Mouse (Mus musculus) hindbrain, embryonic 10.5 days (tissue): ENCODE results near the gene Picalm. TPM values are rescaled to one million over a fixed set of nuclear protein-coding genes. Genes with fewer than 3 reads are reported as not detected.
"Not testable (repeated sequence)": the region's sequence is repeated elsewhere in the genome, so short reads cannot be mapped to it uniquely, and the experiment has no call there.

Source experiments
- DNase-seq: peaks from one replicate; pipeline ENCODE4 v3.0.0-alpha.2; 2017; ENCODE audit warnings: low spot score
- H3K27ac ChIP-seq: fragments of 300-500 bp; sonication (generic); 2 replicates; pipeline ENCODE4 v1.5.1; 2016; ENCODE audit warnings: mild to moderate bottlenecking, moderate library complexity
- H3K27me3 ChIP-seq: fragments of 300-500 bp; sonication (generic); 2 replicates; pipeline ENCODE4 v1.6.1; 2016; ENCODE audit warnings: mild to moderate bottlenecking; ENCODE audit not compliant: poor library complexity, insufficient read depth, severe bottlenecking
- H3K36me3 ChIP-seq: fragments of 300-500 bp; sonication (generic); 2 replicates; pipeline ENCODE4 v1.6.1; 2016; ENCODE audit warnings: mild to moderate bottlenecking, moderate library complexity
- H3K4me1 ChIP-seq: fragments of 300-500 bp; sonication (generic); replicated peaks from 2 replicates; pipeline ENCODE4 v1.6.1; 2016; ENCODE audit warnings: mild to moderate bottlenecking
- H3K4me3 ChIP-seq: fragments of 300-500 bp; sonication (generic); 2 replicates; pipeline ENCODE4 v1.5.1; 2016; ENCODE audit warnings: mild to moderate bottlenecking, moderate library complexity
- H3K9me3 ChIP-seq: fragments of 300-500 bp; sonication (generic); 2 replicates; pipeline ENCODE4 v1.6.1; 2016; ENCODE audit warnings: mild to moderate bottlenecking, moderate library complexity
- WGBS: fragments of 180-500 bp; shearing (Covaris S2); methylation state at CpG from one replicate; pipeline ENCODE4 v1.1.7; 2016; 5-methylcytosine and 5-hydroxymethylcytosine counted together
- polyA plus RNA-seq: library from polyadenylated mRNA; unstranded; fragments of >200 nt; fragmentation: Nextera tagmentation; extraction: Ambion mirVana; gene quantifications from 2 replicates; pipeline ENCODE4 v1.2.1, GENCODE M21; 2016

Picalm gene
- polyA plus RNA-seq, 1 experiment from 2014 or later, result 26.3 TPM

- WGBS, result 91% methylated on average over 2 of the region's 2 CpGs
- DNase-seq, result no peak
- no peak overlapping the region for H3K27ac ChIP-seq
- H3K27me3 ChIP-seq, result no peaks in the 10 kb centered on the region
- no peaks in the 10 kb centered on the region for H3K4me1 ChIP-seq
- no peaks in the 10 kb centered on the region for H3K9me3 ChIP-seq
- H3K36me3 ChIP-seq, result peaks cover 88% of the 10 kb centered on the region
- no peak overlapping the region for H3K4me3 ChIP-seq
Measured at GRCm38 (mm10) chr7:90175576-90175975, 45.6 kb downstream of the Picalm start.

DNA sequence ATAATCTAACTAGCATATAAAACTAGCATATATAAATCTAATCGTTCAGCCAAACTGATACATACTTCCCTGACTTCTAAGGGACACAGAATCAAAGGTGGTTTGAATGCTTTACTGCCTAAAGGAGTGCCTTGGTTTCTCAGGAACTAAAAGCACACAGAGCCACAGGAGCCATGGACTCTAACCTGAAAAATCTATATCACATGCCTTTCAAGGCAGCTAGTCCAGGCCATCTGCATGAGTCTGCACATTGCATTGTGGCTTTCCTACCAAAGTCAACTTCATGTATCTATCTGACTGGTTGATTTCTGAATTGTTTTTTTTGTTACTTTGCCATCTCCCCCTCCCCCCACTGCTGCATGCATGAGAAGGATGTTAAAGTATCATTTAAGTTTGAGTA is 50.6 kb downstream of the Picalm start:
- H3K4me3 ChIP-seq, result no peak overlapping the region
- DNase-seq, result no peak
- no peaks in the 10 kb centered on the region for H3K4me1 ChIP-seq
- no peak overlapping the region for H3K27ac ChIP-seq
- H3K36me3 ChIP-seq, result peaks cover 77% of the 10 kb centered on the region
- no peaks in the 10 kb centered on the region for H3K9me3 ChIP-seq
- no peaks in the 10 kb centered on the region for H3K27me3 ChIP-seq
- 94% methylated on average over 1 of the region's 1 CpGs for WGBS

DNA sequence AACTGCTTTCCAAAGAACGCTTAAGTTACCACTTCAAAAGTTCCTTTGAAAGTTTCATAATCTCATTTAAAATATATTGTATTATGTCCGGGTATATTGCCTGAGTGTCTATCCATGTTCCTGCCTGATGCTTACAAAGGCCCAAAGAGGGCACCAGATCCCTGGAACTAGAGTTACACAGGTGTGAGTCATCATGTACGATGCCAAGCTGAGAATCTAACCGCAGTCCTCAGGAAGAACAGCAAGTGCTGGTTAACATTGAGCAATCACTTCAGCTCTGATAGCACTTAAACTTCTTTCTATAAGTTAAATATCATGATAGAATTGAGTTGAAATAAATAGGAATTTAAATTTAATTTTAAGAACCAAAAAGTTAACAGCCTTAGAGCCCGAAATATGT is 70.2 kb downstream of the Picalm start:
- 95% methylated on average over 5 of the region's 5 CpGs for WGBS
- Histone ChIP-seq H3K36me3 (peaks cover 68% of the 10 kb centered on the region), H3K9me3 (no peaks in the 10 kb centered on the region), H3K4me3 (no peak overlapping the region), H3K27me3 (no peaks in the 10 kb centered on the region), H3K27ac (no peak overlapping the region), H3K4me1 (no peaks in the 10 kb centered on the region)
- DNase-seq, result no peak

GRCm38 (mm10) chr7:90201877-90202465 is 72.0 kb downstream of the Picalm start:
- no peak overlapping the region for H3K4me3 ChIP-seq
- H3K4me1 ChIP-seq, result no peaks in the 10 kb centered on the region
- no peaks in the 10 kb centered on the region for H3K9me3 ChIP-seq
- WGBS, result 87% methylated on average over 2 of the region's 2 CpGs
- no peaks in the 10 kb centered on the region for H3K27me3 ChIP-seq
- DNase-seq, result no peak
- H3K27ac ChIP-seq, result no peak overlapping the region
- H3K36me3 ChIP-seq, result peaks cover 64% of the 10 kb centered on the region

DNA sequence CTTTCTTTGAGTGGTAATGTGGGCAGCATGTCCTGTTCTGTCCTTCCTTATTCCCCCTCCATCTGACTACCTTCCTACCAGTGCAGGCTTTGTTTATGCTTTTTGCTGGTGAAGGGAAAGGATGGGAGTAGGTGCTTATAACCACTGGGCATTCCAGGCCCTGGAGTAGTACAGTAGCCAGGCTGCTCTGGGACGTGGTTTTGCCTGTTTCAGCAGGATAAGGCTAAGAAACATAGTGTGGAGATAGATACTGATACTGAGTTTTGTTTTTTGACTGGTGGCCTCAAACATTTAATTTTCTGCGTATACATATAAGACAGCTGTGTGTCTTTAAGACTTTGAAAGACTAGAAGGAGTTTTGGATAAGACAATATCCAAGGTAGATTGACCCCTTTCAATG is 73.9 kb downstream of the Picalm start:
- H3K9me3 ChIP-seq, result no peaks in the 10 kb centered on the region
- H3K27ac ChIP-seq, result no peak overlapping the region
- H3K36me3 ChIP-seq, result peaks cover 64% of the 10 kb centered on the region

GRCm38 (mm10) chr7:90210116-90210515 is 80.1 kb downstream of the Picalm start:
- Histone ChIP-seq H3K4me1 (no peaks in the 10 kb centered on the region), H3K9me3 (no peaks in the 10 kb centered on the region), H3K27ac (no peak overlapping the region), H3K4me3 (no peak overlapping the region), H3K27me3 (no peaks in the 10 kb centered on the region), H3K36me3 (peaks cover 45% of the 10 kb centered on the region)
- no peak for DNase-seq
- WGBS, result 92% methylated on average over 2 of the region's 2 CpGs

More for the DNA sequence above, 73.9 kb downstream of the Picalm start:
- no peaks in the 10 kb centered on the region for H3K27me3 ChIP-seq
- no peak for DNase-seq
- H3K4me1 ChIP-seq, result no peaks in the 10 kb centered on the region
- H3K4me3 ChIP-seq, result no peak overlapping the region
- WGBS, result 95% methylated on average over 2 of the region's 2 CpGs

DNA sequence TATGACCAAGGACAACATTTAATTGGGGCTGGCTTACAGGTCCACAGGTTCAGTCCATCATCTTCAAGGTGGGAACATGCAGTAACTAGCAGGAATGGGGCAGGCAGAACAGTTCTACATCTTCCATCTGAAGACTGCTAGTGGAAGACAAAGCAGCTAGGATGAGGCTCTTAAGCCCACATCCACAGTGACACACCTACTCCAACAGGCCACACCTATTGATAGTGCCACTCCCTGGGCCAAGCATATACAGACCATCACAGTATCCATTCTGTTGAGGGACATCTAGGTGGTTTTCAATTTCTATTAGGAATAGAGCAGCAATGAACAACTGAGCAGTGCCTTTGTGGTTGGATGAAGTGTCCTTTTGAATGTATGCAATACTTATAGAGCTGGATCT is 80.9 kb downstream of the Picalm start:
- no peak for DNase-seq
- Histone ChIP-seq H3K4me1 (no peaks in the 10 kb centered on the region), H3K9me3 (no peaks in the 10 kb centered on the region), H3K27me3 (no peaks in the 10 kb centered on the region), H3K27ac (no peak overlapping the region), H3K4me3 (no peak overlapping the region), H3K36me3 (peaks cover 41% of the 10 kb centered on the region)

- Histone ChIP-seq H3K36me3 (no peaks in the 10 kb centered on the region), H3K27me3 (no peaks in the 10 kb centered on the region), H3K4me1 (peaks cover 5% of the 10 kb centered on the region), H3K9me3 (no peaks in the 10 kb centered on the region), H3K4me3 (no peak overlapping the region), H3K27ac (0 out of 2 replicates have a peak overlapping the region, but pooled peaks have one; percentile 45)
- 62% methylated on average over 8 of the region's 8 CpGs for WGBS
- no peak for DNase-seq
Measured at GRCm38 (mm10) chr7:90216511-90216910, 86.5 kb downstream of the Picalm start.

- no peak for DNase-seq
- 93% methylated on average over 5 of the region's 5 CpGs for WGBS
- Histone ChIP-seq H3K36me3 (no peaks in the 10 kb centered on the region), H3K27me3 (no peaks in the 10 kb centered on the region), H3K4me3 (no peak overlapping the region), H3K4me1 (peaks cover 5% of the 10 kb centered on the region), H3K27ac (no peak overlapping the region), H3K9me3 (no peaks in the 10 kb centered on the region)
Measured at GRCm38 (mm10) chr7:90218122-90218521, 88.1 kb downstream of the Picalm start.

- no peaks in the 10 kb centered on the region for H3K9me3 ChIP-seq
- H3K4me3 ChIP-seq, result no peak overlapping the region
- no peaks in the 10 kb centered on the region for H3K27me3 ChIP-seq
- no peak overlapping the region for H3K27ac ChIP-seq
- 86% methylated on average over 2 of the region's 2 CpGs for WGBS
- H3K4me1 ChIP-seq, result peaks cover 3% of the 10 kb centered on the region
- no peaks in the 10 kb centered on the region for H3K36me3 ChIP-seq
- DNase-seq, result no peak
Measured at GRCm38 (mm10) chr7:90221487-90221886, 91.5 kb downstream of the Picalm start.

DNA sequence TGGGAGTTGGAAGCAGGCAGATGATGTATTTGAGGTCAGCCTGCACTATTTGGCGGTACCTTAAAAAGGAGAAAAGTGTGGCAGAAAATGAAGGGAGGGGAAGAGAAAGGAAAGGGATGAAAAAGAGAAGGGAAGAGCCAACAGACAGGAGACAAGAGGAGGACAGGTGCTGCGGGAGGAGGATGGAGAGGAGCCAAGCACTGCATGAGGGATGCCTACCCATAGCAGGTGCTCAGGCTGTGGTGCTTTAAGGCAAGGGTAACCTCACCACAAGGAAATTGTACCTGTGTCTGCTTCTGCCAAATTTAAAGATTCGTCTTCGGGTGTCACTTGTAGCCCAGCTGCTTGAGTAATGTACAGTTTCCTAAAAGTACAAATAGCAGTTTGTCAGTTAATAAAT is 98.1 kb downstream of the Picalm start:
- Histone ChIP-seq H3K9me3 (no peaks in the 10 kb centered on the region), H3K36me3 (no peaks in the 10 kb centered on the region), H3K4me1 (no peaks in the 10 kb centered on the region), H3K4me3 (no peak overlapping the region), H3K27me3 (no peaks in the 10 kb centered on the region), H3K27ac (no peak overlapping the region)
- DNase-seq, result no peak
- WGBS, result 89% methylated on average over 4 of the region's 4 CpGs

GRCm38 (mm10) chr7:90228884-90229283 is 98.9 kb downstream of the Picalm start:
- H3K4me3 ChIP-seq, H3K4me1 ChIP-seq, H3K27me3 ChIP-seq, H3K27ac ChIP-seq, H3K9me3 ChIP-seq, H3K36me3 ChIP-seq: not testable (repeated sequence)
- DNase-seq, result peak; percentile 22

DNA sequence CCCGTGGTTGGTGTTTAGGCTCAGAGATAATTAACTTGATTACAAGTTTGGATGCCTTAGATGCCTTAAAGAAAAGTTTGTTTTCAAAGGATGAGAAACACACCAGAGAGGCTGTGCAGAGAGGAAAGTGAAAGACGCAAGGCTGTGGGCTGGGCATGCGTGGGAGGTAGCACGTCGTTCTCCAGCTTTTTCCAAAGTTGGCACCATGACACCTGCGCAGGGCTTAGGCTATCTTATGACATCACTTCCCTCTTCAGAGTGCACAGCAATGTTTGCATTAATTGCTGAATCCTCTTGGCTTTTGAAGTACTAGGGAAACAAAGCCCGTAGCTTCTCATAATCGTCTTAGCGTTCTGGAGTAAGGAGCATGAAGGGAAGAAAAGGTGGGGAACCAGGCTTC is 101.4 kb downstream of the Picalm start:
- DNase-seq, result no peak
- Histone ChIP-seq H3K27me3 (no peaks in the 10 kb centered on the region), H3K4me3 (no peak overlapping the region), H3K9me3 (no peaks in the 10 kb centered on the region), H3K27ac (no peak overlapping the region), H3K36me3 (no peaks in the 10 kb centered on the region), H3K4me1 (peaks cover 13% of the 10 kb centered on the region)
- 82% methylated on average over 9 of the region's 9 CpGs for WGBS

DNA sequence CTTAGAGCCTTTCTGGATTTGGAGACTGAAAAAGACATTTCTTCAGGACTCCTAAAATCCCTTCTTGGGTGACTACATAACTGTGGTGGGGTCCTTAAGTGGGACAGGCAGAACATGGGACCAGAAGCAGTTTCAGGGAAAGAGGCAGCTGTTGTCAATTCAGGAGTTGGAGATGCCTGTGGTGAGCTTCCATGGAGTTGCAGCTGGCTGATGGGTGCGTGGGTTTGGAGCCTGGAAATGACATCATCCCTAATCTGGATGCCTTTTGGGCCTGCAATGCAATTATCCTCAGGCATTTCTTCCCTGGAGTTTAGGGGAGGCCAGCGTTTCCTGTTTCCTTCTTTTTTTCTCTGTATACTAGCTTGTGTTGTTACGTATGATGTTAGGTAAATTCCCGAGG is 103.9 kb downstream of the Picalm start:
- no peaks in the 10 kb centered on the region for H3K9me3 ChIP-seq
- no peak overlapping the region for H3K4me3 ChIP-seq
- H3K36me3 ChIP-seq, result no peaks in the 10 kb centered on the region
- H3K27ac ChIP-seq, result no peak overlapping the region
- 65% methylated on average over 4 of the region's 4 CpGs for WGBS
- H3K4me1 ChIP-seq, result peaks cover 14% of the 10 kb centered on the region
- H3K27me3 ChIP-seq, result no peaks in the 10 kb centered on the region
- no peak for DNase-seq
